Mouse (Mus musculus) liver, embryonic 14.5 days (tissue): ENCODE data around the gene Cog7. TPM values are rescaled to one million over a fixed set of nuclear protein-coding genes. Genes with fewer than 3 reads are reported as not detected.

ENCODE experiments used
- ATAC-seq: fragments of 200-750 bp; cut with Nextera tagmentation; 2 replicates; pipeline ENCODE4 v1.8.0; 2017; ENCODE audit warnings: moderate number of reproducible peaks, mild to moderate bottlenecking, moderate library complexity; ENCODE audit not compliant: insufficient read depth
- DNase-seq, 3 experiments: peaks; one replicate each; pipeline ENCODE4 v3.0.0-alpha.2; 2012 to 2013; ENCODE audit warnings: low read depth in 3 of 3, low spot score in 3 of 3
- H3K27ac ChIP-seq: fragments of 300-500 bp; sonication (generic); 2 replicates; pipeline ENCODE4 v1.5.1; 2014; ENCODE audit warnings: moderate library complexity, mild to moderate bottlenecking, control low read depth, inconsistent platforms
- H3K27me3 ChIP-seq: fragments of 300-500 bp; sonication (generic); 2 replicates; pipeline ENCODE4 v1.6.1; 2014; ENCODE audit warnings: mild to moderate bottlenecking, low read length, moderate library complexity; ENCODE audit not compliant: control insufficient read depth, insufficient read depth
- H3K36me3 ChIP-seq: fragments of 300-500 bp; sonication (generic); replicated peaks from 2 replicates; pipeline ENCODE4 v1.6.1; 2014; ENCODE audit warnings: low read depth; ENCODE audit not compliant: control insufficient read depth, insufficient read depth
- H3K4me1 ChIP-seq, 2 experiments: fragments of 200-500 bp in 1 of 2; fragments of 300-500 bp in 1 of 2; sonication (generic) in 1 of 2; replicated peaks; 2 replicates each; pipeline ENCODE4 v1.6.1; 2012 to 2014; ENCODE audit warnings: antibody characterized with exemption in 1 of 2, inconsistent platforms in 1 of 2, low read length in 1 of 2; ENCODE audit not compliant: control insufficient read depth in 2 of 2, insufficient read depth in 2 of 2
- H3K4me2 ChIP-seq: fragments of 300-500 bp; sonication (generic); 2 replicates; pipeline ENCODE4 v1.6.1; 2014; ENCODE audit warnings: low read depth, mild to moderate bottlenecking, control low read depth, moderate library complexity
- H3K4me3 ChIP-seq, 2 experiments: fragments of 200-500 bp in 1 of 2; fragments of 300-500 bp in 1 of 2; sonication (generic) in 1 of 2; 2 replicates each; pipeline ENCODE4 v1.5.1; 2012 to 2014; ENCODE audit warnings: low read depth in 2 of 2, low read length in 2 of 2, mild to moderate bottlenecking in 2 of 2, control low read depth in 1 of 2, inconsistent platforms in 1 of 2, moderate library complexity in 1 of 2; ENCODE audit not compliant: insufficient read depth in 1 of 2
- H3K9ac ChIP-seq: fragments of 300-500 bp; sonication (generic); replicated peaks from 2 replicates; pipeline ENCODE4 v1.6.1; 2014; ENCODE audit warnings: mild to moderate bottlenecking, control low read depth, moderate library complexity
- H3K9me3 ChIP-seq: fragments of 300-500 bp; sonication (generic); 2 replicates; pipeline ENCODE4 v1.6.1; 2016; ENCODE audit warnings: low read length, mixed read lengths; ENCODE audit not compliant: control insufficient read depth
- CTCF ChIP-seq: IDR thresholded peaks from 2 replicates; pipeline ENCODE4 v1.5.1; 2016; ENCODE audit warnings: antibody characterized with exemption, low read depth, control low read depth
- EP300 ChIP-seq: IDR thresholded peaks from 2 replicates; pipeline ENCODE4 v1.6.1; 2016; ENCODE audit warnings: antibody characterized with exemption, low read depth
- WGBS: fragments of 180-500 bp; shearing (Covaris S2); extraction: QIAGEN DNeasy Blood & Tissue Kit; methylation state at CpG from one replicate; pipeline ENCODE4 v1.1.7; 2014; ENCODE audit not compliant: insufficient replicate concordance; 5-methylcytosine and 5-hydroxymethylcytosine counted together
- polyA plus RNA-seq, 2 experiments: library from polyadenylated mRNA; depleted of rRNA in 1 of 2; stranded (reverse) in 1 of 2; unstranded in 1 of 2; fragments of >200 nt; fragmentation: Nextera tagmentation in 1 of 2; extraction: Ambion mirVana in 1 of 2; gene quantifications; 2 replicates each; pipeline versions ENCODE4 v1.2.1 to v1.2.3; 2012 to 2014

Cog7 gene
- polyA plus RNA-seq, 2 experiments, result 4.7 to 7.2 TPM

GRCm38 (mm10) chr7:121933675-121934074 lies 47.8 kb downstream of the Cog7 start:
- no peaks in the 10 kb centered on the region for H3K27me3 ChIP-seq
- 82% methylated on average over 6 of the region's 6 CpGs for WGBS
- no peak for TF ChIP-seq EP300
- TF ChIP-seq CTCF, result no peak
- H3K4me2 ChIP-seq, result no peak overlapping the region
- H3K27ac ChIP-seq, result no peak overlapping the region
- DNase-seq (no peak), ATAC-seq (no peak)
- H3K9ac ChIP-seq, result no peak overlapping the region
- no peaks in the 10 kb centered on the region for H3K36me3 ChIP-seq
- no peaks in the 10 kb centered on the region for H3K9me3 ChIP-seq
- no peaks in the 10 kb centered on the region for H3K4me1 ChIP-seq
- no peak overlapping the region for H3K4me3 ChIP-seq

DNA sequence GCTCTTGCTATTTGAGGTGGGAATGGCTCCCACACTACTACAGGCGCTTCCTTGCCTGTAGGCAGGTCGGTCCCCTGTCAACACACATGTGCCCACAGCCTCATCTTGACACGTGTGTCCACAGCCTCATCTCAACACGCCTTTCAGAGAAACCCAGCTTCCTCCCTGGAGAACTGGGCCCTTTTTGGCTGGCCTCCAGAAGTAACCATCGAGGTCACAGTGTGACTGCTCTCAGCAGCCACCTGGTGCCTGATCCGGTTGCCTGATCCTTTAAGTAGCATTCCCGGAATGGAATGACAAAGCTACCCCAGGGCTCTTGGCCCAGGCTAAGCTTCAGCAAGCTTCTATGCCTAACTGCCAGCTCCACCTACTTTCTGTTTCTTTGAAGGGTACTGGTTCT lies 50.3 kb downstream of the Cog7 start:
- no peaks in the 10 kb centered on the region for H3K27me3 ChIP-seq
- no peaks in the 10 kb centered on the region for H3K4me1 ChIP-seq
- H3K4me2 ChIP-seq, result no peak overlapping the region
- DNase-seq (no peak), ATAC-seq (no peak)
- TF ChIP-seq CTCF (no peak), EP300 (no peak)
- no peak overlapping the region for H3K27ac ChIP-seq
- H3K9ac ChIP-seq, result no peak overlapping the region
- WGBS, result 65% methylated on average over 7 of the region's 7 CpGs
- no peaks in the 10 kb centered on the region for H3K36me3 ChIP-seq
- H3K9me3 ChIP-seq, result no peaks in the 10 kb centered on the region
- no peak overlapping the region for H3K4me3 ChIP-seq

DNA sequence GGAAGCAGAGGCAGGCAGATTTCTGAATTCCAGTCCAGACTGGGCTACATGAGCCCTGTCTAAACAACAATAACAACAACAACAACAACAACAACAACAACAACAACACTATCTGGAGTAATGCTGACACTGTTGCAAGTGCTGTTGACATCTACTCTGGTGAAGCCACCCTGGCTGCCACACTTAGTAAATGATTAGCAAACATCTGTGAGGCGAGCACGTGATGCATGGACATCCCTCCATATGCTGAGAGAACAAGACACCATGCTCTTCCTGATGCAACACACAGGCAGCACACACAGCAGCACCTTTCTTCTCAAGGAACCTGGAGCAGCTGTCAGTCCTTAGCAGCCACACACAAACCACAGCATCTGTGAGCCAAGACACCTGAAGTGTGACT lies 53.6 kb downstream of the Cog7 start:
- no peak overlapping the region for H3K9ac ChIP-seq
- H3K27ac ChIP-seq, result no peak overlapping the region
- H3K4me3 ChIP-seq, result no peak overlapping the region
- TF ChIP-seq EP300 (no peak), CTCF (no peak)
- DNase-seq (no peak), ATAC-seq (no peak)
- H3K4me1 ChIP-seq, result no peaks in the 10 kb centered on the region
- no peaks in the 10 kb centered on the region for H3K9me3 ChIP-seq
- no peaks in the 10 kb centered on the region for H3K36me3 ChIP-seq
- 59% methylated on average over 2 of the region's 2 CpGs for WGBS
- no peaks in the 10 kb centered on the region for H3K27me3 ChIP-seq
- H3K4me2 ChIP-seq, result no peak overlapping the region

DNA sequence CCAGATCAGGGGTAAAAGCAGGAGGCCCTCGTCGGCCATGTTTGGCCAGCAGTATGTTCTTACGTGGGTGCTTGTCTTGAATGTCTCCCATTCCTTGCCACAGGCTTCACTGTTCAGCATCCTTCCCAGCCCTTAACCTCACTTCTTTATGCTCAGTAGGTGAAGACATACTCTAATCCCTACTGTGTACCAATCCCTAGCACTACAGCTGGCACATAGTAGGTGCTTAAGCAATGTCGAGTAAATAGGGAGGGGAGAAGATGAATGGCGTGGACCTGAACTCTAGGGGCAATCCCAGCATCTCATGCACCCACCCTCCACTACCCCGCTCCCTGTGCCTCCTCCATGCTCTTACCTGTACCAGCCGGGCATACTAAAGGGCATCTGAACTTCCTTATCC lies 57.1 kb downstream of the Cog7 start:
- TF ChIP-seq EP300 (no peak), CTCF (no peak)
- Histone ChIP-seq H3K4me2 (no peak overlapping the region), H3K4me3 (no peak overlapping the region), H3K4me1 (no peaks in the 10 kb centered on the region), H3K9ac (no peak overlapping the region), H3K27me3 (no peaks in the 10 kb centered on the region), H3K36me3 (no peaks in the 10 kb centered on the region), H3K27ac (no peak overlapping the region), H3K9me3 (no peaks in the 10 kb centered on the region)
- DNase-seq (no peak), ATAC-seq (no peak)
- 84% methylated on average over 7 of the region's 7 CpGs for WGBS

DNA sequence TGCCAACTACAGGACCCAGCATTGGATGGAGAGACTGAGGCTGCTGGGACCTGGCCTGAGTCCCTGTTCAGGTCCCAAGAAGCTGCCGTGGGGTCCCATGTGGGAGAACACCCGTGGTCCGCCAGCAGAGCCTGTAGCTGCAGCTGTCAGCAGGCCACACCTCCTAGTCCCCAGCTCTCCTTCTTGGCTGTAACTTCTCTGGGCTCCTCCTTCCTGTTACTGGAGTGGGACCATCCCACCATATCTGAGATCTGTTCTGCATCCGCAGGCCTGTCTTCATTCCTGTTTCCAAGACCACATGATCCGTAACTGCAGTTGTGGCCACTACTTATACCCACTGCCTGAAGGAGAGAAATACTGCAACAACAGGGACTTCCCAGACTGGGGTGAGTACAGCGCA lies 67.6 kb downstream of the Cog7 start:
- DNase-seq (no peak), ATAC-seq (no peak)
- Histone ChIP-seq H3K9me3 (no peaks in the 10 kb centered on the region), H3K36me3 (no peaks in the 10 kb centered on the region), H3K9ac (no peak overlapping the region), H3K4me3 (no peak overlapping the region), H3K4me2 (no peak overlapping the region), H3K27ac (no peak overlapping the region), H3K27me3 (no peaks in the 10 kb centered on the region), H3K4me1 (no peaks in the 10 kb centered on the region)
- TF ChIP-seq CTCF (no peak), EP300 (no peak)
- WGBS, result 61% methylated on average over 6 of the region's 6 CpGs
